Mouse (Mus musculus) kidney, postnatal 25 days (tissue): Measurements from ENCODE around the gene Olfr773.
"Not testable (repeated sequence)": the region's sequence is repeated elsewhere in the genome, so short reads cannot be mapped to it uniquely, and the experiment has no call there.

Source experiments
- DNase-seq, 2 experiments: peaks; one replicate each; pipeline ENCODE4 v3.0.0; 2021; ENCODE audit warnings: mixed read lengths in 2 of 2

Gene Olfr773

GRCm38 (mm10) chr10:129187319-129187718, at the start of gene Olfr773:
TSS of gene Olfr773 (minus strand) at chr10:129187419.
- DNase-seq, result not testable (repeated sequence)

DNA sequence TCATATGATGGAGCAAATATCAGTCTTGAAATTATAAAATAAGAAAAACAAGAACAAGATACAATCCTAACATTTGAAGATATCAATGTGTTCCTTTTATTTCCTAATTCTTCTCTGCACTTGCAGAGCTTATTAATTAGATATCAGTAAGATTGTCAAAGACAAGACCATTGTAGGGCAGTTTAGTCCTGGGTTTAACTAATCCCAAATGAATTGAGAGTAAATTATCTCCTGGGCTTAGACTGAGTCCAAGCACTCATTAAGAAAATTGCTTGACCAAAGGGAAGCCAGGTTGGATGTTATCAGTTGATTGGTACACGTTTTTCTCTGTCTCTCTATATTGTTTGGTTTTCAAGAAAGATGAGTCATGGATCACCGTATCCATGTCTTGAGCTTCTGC, 48.7 kb upstream of the Olfr773 start, which contains the start of gene Olfr774:
TSS of gene Olfr774 (plus strand) at position 301 of the 400 bp plus-strand sequence.
- DNase-seq, result no peak

DNA sequence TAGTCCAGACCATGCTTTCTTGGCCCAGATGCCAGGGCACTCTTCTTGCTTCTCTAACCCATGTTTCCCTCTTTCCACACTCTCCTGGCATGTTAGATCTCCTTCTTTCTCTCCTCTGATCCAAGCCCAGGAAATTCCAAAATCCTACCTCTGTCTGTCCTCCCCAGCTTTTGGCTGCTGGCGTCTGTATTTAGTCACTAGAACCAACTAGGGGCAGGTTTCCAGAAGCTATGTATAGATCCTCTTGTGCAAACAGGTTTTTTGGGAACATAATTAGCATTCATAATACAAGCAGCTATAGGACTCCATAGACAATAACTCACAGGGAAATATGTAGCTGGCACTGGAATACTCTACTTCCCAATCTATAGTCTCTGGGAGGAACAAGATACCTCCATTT, 43.5 kb upstream of the Olfr773 start:
- DNase-seq, result no peak

DNA sequence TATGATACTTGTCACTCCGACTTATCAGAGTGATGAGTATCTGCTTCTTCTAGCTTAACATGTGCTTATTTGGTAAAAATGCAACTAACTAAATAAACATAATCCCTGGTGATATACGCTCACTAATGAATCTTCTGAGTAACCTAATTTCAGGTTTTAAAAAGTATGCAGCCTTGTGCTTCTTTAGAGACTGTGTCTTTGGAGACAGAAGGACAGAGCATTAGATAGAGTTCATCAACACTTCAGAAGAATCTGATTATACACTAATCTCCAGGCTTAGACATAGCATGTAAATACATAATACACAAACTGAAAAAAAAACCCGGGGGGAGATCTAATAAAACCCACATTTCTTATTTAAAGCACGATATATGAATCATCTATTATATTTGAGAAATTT, 9.4 kb downstream of the Olfr773 start, which contains the start of gene Olfr772:
TSS of gene Olfr772 (minus strand) at position 101 of the 400 bp plus-strand sequence.
- not testable (repeated sequence) for DNase-seq

- no peak for DNase-seq
Measured at GRCm38 (mm10) chr10:129164651-129165050, 22.6 kb downstream of the Olfr773 start, which contains the start of gene Olfr771. TSS of gene Olfr771 (minus strand) at chr10:129164751.

- no peak for DNase-seq
Measured at GRCm38 (mm10) chr10:129138898-129139297, 48.3 kb downstream of the Olfr773 start, which contains the start of gene Olfr770. TSS of gene Olfr770 (minus strand) at chr10:129138998.
